Comparison of ENCODE assay signal across 8 mouse cellular contexts in genomic region chr10:30803587-30804253, GRCm38 (mm10). TPM values are rescaled to one million over a fixed set of nuclear protein-coding genes. Genes with fewer than 3 reads are reported as not detected.
DNase-seq lines count a peak whose midpoint lies in the region; ATAC-seq and TF ChIP-seq lines count a peak whose summit lies in the region.

No protein-coding gene starts in this region.

- no peak for TF ChIP-seq CTCF in small intestine, adult 2 months (IDR thresholded peaks at IDR 0.05; ENCODE audit: extremely low read depth, insufficient read length, insufficient replicate concordance, low read depth, low read length)

- no peaks in the 10 kb centered on the region for H3K36me3 ChIP-seq in heart, embryonic 13.5 days
- H3K36me3 ChIP-seq in forebrain, embryonic 13.5 days (ENCODE audit: poor library complexity, severe bottlenecking) = no peaks in the 10 kb centered on the region
- H3K36me3 ChIP-seq in liver, embryonic 11.5 days (ENCODE audit: control insufficient read depth, insufficient read depth, low read length) = no peaks in the 10 kb centered on the region
- H3K36me3 ChIP-seq in small intestine, adult 2 months (ENCODE audit: control insufficient read depth, insufficient read depth, low read length) = no peaks in the 10 kb centered on the region

- no peak; the same call in 1 of the 2 replicates for TF ChIP-seq POLR2A in small intestine, adult 2 months (IDR thresholded peaks at IDR 0.05; ENCODE audit: low read depth, low read length)

- H3K4me2 ChIP-seq in heart, embryonic 13.5 days = peak overlapping the region; percentile 78
- peak overlapping the region; percentile 64 for H3K4me2 ChIP-seq in forebrain, embryonic 13.5 days
- H3K4me2 ChIP-seq in liver, embryonic 11.5 days = peak overlapping the region; percentile 83

- no peaks in the 10 kb centered on the region for H3K27me3 ChIP-seq in heart, embryonic 13.5 days (replicated peaks)
- no peaks in the 10 kb centered on the region for H3K27me3 ChIP-seq in forebrain, embryonic 13.5 days
- H3K27me3 ChIP-seq in liver, embryonic 11.5 days (replicated peaks; ENCODE audit: control insufficient read depth, insufficient read depth, low read length) = no peaks in the 10 kb centered on the region
- no peaks in the 10 kb centered on the region for H3K27me3 ChIP-seq in small intestine, adult 2 months (ENCODE audit: control insufficient read depth, insufficient read depth, low read length)

- intact Hi-C loops in heart, postnatal 25 days (cut with DNase I) = loop anchor here (2.0 to 5.0 kb wide), 2 partner anchors 186 to 203 kb away; partner anchors contain the start of gene Trmt11

- 31% methylated on average over 7 of the region's 7 CpGs for WGBS in heart, embryonic 13.5 days
- 38% methylated on average over 7 of the region's 7 CpGs for WGBS in forebrain, embryonic 13.5 days
- 40% methylated on average over 7 of the region's 7 CpGs for WGBS in liver, embryonic 11.5 days
- WGBS in small intestine, adult 2 months = 19% methylated on average over 7 of the region's 7 CpGs

- peak overlapping the region; percentile 92 for H3K4me3 ChIP-seq in heart, embryonic 13.5 days
- H3K4me3 ChIP-seq in forebrain, embryonic 13.5 days = peak overlapping the region; percentile 75
- H3K4me3 ChIP-seq in liver, embryonic 11.5 days (ENCODE audit: low read depth, low read length) = peak overlapping the region; percentile 79
- peak overlapping the region; percentile 93 for H3K4me3 ChIP-seq in small intestine, adult 2 months (ENCODE audit: low read depth, low read length)

- no peak for DNase-seq in heart, postnatal 25 days (ENCODE audit: low spot score)
- DNase-seq in 3T3-L1 (ENCODE audit: low read depth, low spot score) (peak; percentile 42), adipocyte (ENCODE audit: low spot score) (peak; percentile 14)
- DNase-seq in liver, embryonic 11.5 days (ENCODE audit: low spot score) = no peak
- no peak for DNase-seq in kidney, adult 18-20 months

- H3K4me1 ChIP-seq in heart, embryonic 13.5 days = peaks cover 17% of the 10 kb centered on the region
- peaks cover 6% of the 10 kb centered on the region; the same call in 1 of the 2 replicates for H3K4me1 ChIP-seq in forebrain, embryonic 13.5 days
- peaks cover 6% of the 10 kb centered on the region for H3K4me1 ChIP-seq in liver, embryonic 11.5 days (replicated peaks; ENCODE audit: control insufficient read depth, insufficient read depth, low read length)
- H3K4me1 ChIP-seq in small intestine, adult 2 months (ENCODE audit: control insufficient read depth, insufficient read depth, insufficient read length, low read length) = peaks cover 7% of the 10 kb centered on the region; the same call in 1 of the 2 replicates

- no peaks in the 10 kb centered on the region for H3K9me3 ChIP-seq in heart, embryonic 13.5 days
- H3K9me3 ChIP-seq in forebrain, embryonic 13.5 days (replicated peaks) = no peaks in the 10 kb centered on the region
- H3K9me3 ChIP-seq in liver, embryonic 11.5 days (ENCODE audit: control insufficient read depth, low read length) = no peaks in the 10 kb centered on the region

- ATAC-seq in heart, embryonic 13.5 days (ENCODE audit: extremely low read depth, insufficient number of reproducible peaks, low FRiP score, low TSS enrichment) = no peak
- ATAC-seq in forebrain, embryonic 13.5 days = peak; percentile 4; the same call in 1 of the 2 replicates
- ATAC-seq in liver, embryonic 11.5 days (replicated peaks; ENCODE audit: low FRiP score) = peak; percentile 4; the same call in 1 of the 2 replicates

- peak overlapping the region; percentile 93 for H3K9ac ChIP-seq in heart, embryonic 13.5 days
- H3K9ac ChIP-seq in forebrain, embryonic 13.5 days = peak overlapping the region; percentile 84
- H3K9ac ChIP-seq in liver, embryonic 11.5 days (ENCODE audit: low read depth, low read length) = peak overlapping the region; percentile 81

- H3K27ac ChIP-seq in heart, embryonic 13.5 days (replicated peaks) = peak overlapping the region; percentile 96
- peak overlapping the region; percentile 96 for H3K27ac ChIP-seq in forebrain, embryonic 13.5 days
- H3K27ac ChIP-seq in liver, embryonic 11.5 days (ENCODE audit: low read depth, low read length) = peak overlapping the region; percentile 92
- H3K27ac ChIP-seq in small intestine, adult 2 months (ENCODE audit: insufficient read depth, low read depth, low read length) = peak overlapping the region; percentile 70

RNA-seq across cellular contexts. Expression of gene Ncoa7, which starts 0.6 kb away (rescaled TPM):
- polyA plus RNA-seq in heart, embryonic 13.5 days (2015; fragmentation: Nextera tagmentation; extraction: Ambion mirVana) = 7.1 and 7.2 TPM in 2 replicates
- 1 to 10 TPM; 4.2 to 5.3 TPM for total RNA-seq in heart, postnatal 25 days (2021)
- polyA plus RNA-seq in forebrain, embryonic 13.5 days (2015; fragmentation: Nextera tagmentation; extraction: Ambion mirVana) = 8.8 TPM in 2 replicates
- 11.2 and 12.1 TPM in 2 replicates for polyA plus RNA-seq in liver, embryonic 11.5 days (2014; fragmentation: Nextera tagmentation; extraction: Ambion mirVana)
- 1.2 and 2.4 TPM in 2 replicates for polyA plus RNA-seq in small intestine, adult 2 months (2012; rRNA removed)

RNA-seq across cellular contexts. Expression of gene Hey2, which starts 38.9 kb away (rescaled TPM):
- 39.7 and 41.2 TPM in 2 replicates for polyA plus RNA-seq in heart, embryonic 13.5 days (2015; fragmentation: Nextera tagmentation; extraction: Ambion mirVana)
- 1 to 10 TPM; 5.9 to 6.4 TPM for total RNA-seq in heart, postnatal 25 days (2021)
- 2.7 and 4.0 TPM in 2 replicates for polyA plus RNA-seq in forebrain, embryonic 13.5 days (2015; fragmentation: Nextera tagmentation; extraction: Ambion mirVana)
- 0.77 and 0.93 TPM in 2 replicates for polyA plus RNA-seq in liver, embryonic 11.5 days (2014; fragmentation: Nextera tagmentation; extraction: Ambion mirVana)
- polyA plus RNA-seq in small intestine, adult 2 months (2012; rRNA removed) = 1.5 and 1.6 TPM in 2 replicates

Comparison
In these comparisons a context has a peak if more than half of its experiments do, and no peak if none do; other contexts are left out.
1. DNase-seq: peak in 3T3-L1 (single experiment) and adipocyte (single experiment); none in heart, postnatal 25 days (single experiment), liver, embryonic 11.5 days (single experiment) and kidney, adult 18-20 months (single experiment).
2. Peak in every context shown above with its lines, with median percentiles within 50 percentile points of each other: H3K27ac ChIP-seq, H3K4me2 ChIP-seq, H3K4me3 ChIP-seq and H3K9ac ChIP-seq.